Mouse (Mus musculus) lung, postnatal 0 days (tissue): ENCODE data around the gene Emc10. TPM values are rescaled to one million over a fixed set of nuclear protein-coding genes. Genes with fewer than 3 reads are reported as not detected.
A peak's percentile ranks its signal among the peaks of the same experiment; 100 is the strongest.

ENCODE experiments used
- ATAC-seq: fragments of 200-750 bp; cut with Nextera tagmentation; 2 replicates; pipeline ENCODE4 v1.8.0; 2017; ENCODE audit warnings: moderate library complexity
- DNase-seq: peaks from one replicate; pipeline ENCODE4 v3.0.0-alpha.2; 2016; ENCODE audit warnings: low spot score
- H3K27ac ChIP-seq: fragments of 300-500 bp; sonication (generic); 2 replicates; pipeline ENCODE4 v1.5.1; 2014; ENCODE audit warnings: antibody characterized with exemption, mild to moderate bottlenecking, low read length, mixed read lengths
- H3K27me3 ChIP-seq: fragments of 300-500 bp; sonication (generic); replicated peaks from 2 replicates; pipeline ENCODE4 v1.6.1; 2014; ENCODE audit warnings: low read length, mixed read lengths; ENCODE audit not compliant: insufficient read depth
- H3K36me3 ChIP-seq: fragments of 300-500 bp; sonication (generic); 2 replicates; pipeline ENCODE4 v1.6.1; 2014; ENCODE audit warnings: low read length, mixed read lengths; ENCODE audit not compliant: insufficient read depth
- H3K4me1 ChIP-seq: fragments of 300-500 bp; sonication (generic); 2 replicates; pipeline ENCODE4 v1.6.1; 2014; ENCODE audit warnings: antibody characterized with exemption, low read depth, low read length, mixed read lengths; ENCODE audit not compliant: insufficient read depth
- H3K4me2 ChIP-seq: fragments of 300-500 bp; sonication (generic); replicated peaks from 2 replicates; pipeline ENCODE4 v1.6.1; 2014; ENCODE audit warnings: low read depth, mild to moderate bottlenecking, low read length, moderate library complexity, mixed read lengths
- H3K4me3 ChIP-seq: fragments of 300-500 bp; sonication (generic); 2 replicates; pipeline ENCODE4 v1.5.1; 2014; ENCODE audit warnings: low read depth, low read length
- H3K9ac ChIP-seq: fragments of 300-500 bp; sonication (generic); replicated peaks from 2 replicates; pipeline ENCODE4 v1.6.1; 2014; ENCODE audit warnings: low read depth, mild to moderate bottlenecking
- H3K9me3 ChIP-seq: fragments of 300-500 bp; sonication (generic); 2 replicates; pipeline ENCODE4 v1.6.1; 2016; ENCODE audit warnings: low read length, mixed read lengths
- CTCF ChIP-seq: IDR thresholded peaks from 2 replicates; pipeline ENCODE4 v1.5.1; 2016; ENCODE audit warnings: antibody characterized with exemption, mild to moderate bottlenecking
- EP300 ChIP-seq: IDR thresholded peaks from 2 replicates; pipeline ENCODE4 v1.6.1; 2016; ENCODE audit warnings: antibody characterized with exemption, mild to moderate bottlenecking, control low read depth
- WGBS: fragments of 180-500 bp; shearing (Covaris S2); extraction: QIAGEN DNeasy Blood & Tissue Kit; methylation state at CpG from one replicate; pipeline ENCODE4 v1.1.7; 2014; 5-methylcytosine and 5-hydroxymethylcytosine counted together
- polyA plus RNA-seq: library from polyadenylated mRNA; unstranded; fragments of >200 nt; fragmentation: Nextera tagmentation; extraction: Ambion mirVana; gene quantifications from 2 replicates; pipeline ENCODE4 v1.2.1, GENCODE M21; 2015

The Emc10 gene
- polyA plus RNA-seq, 1 experiment from 2014 or later = 69.2 TPM

DNA sequence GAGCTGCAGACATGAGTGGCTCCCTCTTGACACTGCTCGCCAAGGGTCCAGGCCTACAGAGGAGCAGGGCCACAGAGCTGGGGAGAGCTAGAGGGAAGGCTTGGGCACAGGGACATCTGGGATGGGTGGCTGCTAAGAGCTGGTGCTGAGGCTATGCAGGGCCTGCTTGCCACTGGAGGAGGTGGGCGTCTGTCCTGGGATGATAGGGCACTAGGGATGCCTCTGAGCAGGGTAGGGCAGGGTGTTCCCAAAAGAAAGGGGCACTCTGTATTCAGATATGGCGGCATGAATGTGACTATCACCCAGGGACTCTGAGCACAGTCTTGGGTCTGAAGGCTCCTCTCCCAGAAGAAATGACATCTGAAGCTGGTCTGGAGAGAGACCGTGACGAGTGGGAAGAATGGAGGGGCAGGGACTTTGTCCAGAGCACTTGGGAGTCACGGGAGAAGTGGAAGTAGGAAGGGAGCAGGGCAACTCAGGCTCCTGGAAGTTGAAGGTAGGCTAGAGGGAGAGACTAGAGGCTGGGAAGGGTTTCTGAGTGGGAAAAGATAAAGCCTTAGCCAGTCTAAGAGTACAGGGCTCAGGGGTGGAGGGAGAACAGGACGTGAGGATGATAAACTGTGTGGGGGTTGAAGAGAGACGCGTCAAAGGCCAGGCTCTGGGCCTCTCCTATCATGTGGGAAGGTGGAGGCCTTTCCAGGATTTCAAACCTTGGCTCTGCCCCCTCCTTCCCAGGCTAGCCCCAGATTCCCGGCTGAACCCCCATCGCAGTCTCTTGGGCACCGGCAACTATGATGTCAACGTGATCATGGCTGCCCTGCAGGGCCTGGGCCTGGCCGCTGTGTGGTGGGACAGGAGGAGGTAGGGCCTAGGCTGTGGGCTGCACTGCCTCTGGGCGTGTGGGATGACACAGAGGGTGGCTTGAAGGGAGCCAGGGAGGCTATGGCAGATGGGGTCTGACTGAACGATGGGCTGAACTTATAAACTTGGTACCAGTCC, 26.4 kb downstream of the Emc10 start:
- DNase-seq (no peak), ATAC-seq (no peak)
- Histone ChIP-seq H3K9ac (no peak overlapping the region), H3K4me3 (no peak overlapping the region), H3K27ac (peak overlapping the region; percentile 64), H3K4me1 (peaks cover 28% of the 10 kb centered on the region), H3K9me3 (no peaks in the 10 kb centered on the region), H3K36me3 (no peaks in the 10 kb centered on the region), H3K27me3 (no peaks in the 10 kb centered on the region), H3K4me2 (no peak overlapping the region)
- 81% methylated on average over 16 of the region's 16 CpGs for WGBS
- TF ChIP-seq EP300 = no peak
- no peak for TF ChIP-seq CTCF

DNA sequence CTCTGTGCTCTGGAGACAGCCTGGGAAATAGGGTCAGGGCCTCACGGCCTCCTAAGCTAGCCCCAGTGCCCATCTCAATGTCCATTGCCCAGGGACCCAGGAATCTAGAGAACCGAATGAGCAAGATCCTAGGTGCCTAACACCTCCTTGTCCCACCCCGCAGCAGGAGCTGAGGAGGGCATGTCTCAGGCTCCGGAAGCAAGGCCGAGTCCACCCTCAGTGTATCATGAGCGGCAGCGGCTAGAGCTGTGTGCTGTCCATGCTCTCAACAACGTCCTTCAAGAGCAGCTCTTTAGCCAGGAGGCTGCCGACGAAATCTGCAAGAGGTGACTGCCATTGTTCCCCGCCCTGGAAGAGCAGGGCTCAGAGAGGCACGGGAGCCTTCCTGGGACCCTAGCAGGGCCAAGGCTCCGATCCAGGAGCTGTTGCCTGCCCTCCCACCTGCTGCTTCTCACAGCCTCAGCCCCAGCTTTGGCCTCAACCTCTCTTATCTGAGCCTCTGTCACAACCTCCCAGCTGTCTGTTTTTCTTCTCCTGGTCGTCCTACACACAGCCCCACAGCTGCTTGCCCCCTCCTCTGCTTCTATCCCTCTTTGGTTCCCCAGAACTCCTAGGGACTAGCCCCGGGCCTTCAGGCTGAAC, 27.6 kb downstream of the Emc10 start:
- no peak for ATAC-seq
- Histone ChIP-seq H3K27ac (peak overlapping the region; percentile 64), H3K9me3 (no peaks in the 10 kb centered on the region), H3K4me1 (peaks cover 24% of the 10 kb centered on the region), H3K4me3 (peak overlapping the region; percentile 68), H3K9ac (peak overlapping the region; percentile 65; the same call in 1 of the 2 replicates), H3K36me3 (no peaks in the 10 kb centered on the region), H3K27me3 (0 out of 2 replicates have a peak, but pooled peaks cover 3% of the 10 kb centered on the region), H3K4me2 (peak overlapping the region; percentile 73)
- WGBS = 33% methylated on average over 15 of the region's 15 CpGs
- TF ChIP-seq CTCF (no peak), EP300 (no peak)
- DNase-seq = no peak

DNA sequence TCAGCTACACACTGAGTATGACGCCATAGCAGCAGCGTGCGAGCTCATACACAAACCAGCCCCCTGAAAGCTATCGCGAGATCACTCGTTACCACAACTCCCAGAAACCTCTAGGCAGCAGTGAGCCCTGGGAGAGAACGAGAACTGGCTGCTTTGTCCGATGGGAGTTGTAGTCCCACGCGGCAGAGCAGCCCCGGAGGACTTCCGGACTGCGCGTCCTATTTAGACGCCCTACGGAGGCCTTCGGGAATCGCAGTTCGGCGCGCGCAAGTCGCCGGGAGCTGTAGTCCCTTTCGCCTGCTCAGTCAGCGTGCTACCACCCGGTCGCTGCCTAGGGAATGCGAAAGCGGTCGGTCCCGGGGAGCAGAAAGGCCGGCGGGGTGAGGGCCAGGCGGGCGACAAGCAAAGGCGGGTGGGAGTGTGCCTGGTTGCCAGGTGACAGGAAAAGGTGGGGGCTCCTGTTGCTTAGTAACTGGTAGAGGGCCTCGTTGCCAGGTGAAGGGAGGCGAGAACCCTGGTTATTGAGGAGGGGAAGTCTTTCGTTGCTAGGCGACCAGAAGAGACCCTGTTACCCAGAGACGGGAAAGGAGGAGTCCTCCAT, 28.4 kb downstream of the Emc10 start, which contains the start of gene Josd2:
Gene Josd2, plus strand, starts transcription at position 170 of the 601 bp plus-strand sequence.
- Histone ChIP-seq H3K27me3 (0 out of 2 replicates have a peak, but pooled peaks cover 8% of the 10 kb centered on the region), H3K4me1 (peaks cover 20% of the 10 kb centered on the region), H3K4me3 (peak within 1 kb of the TSS; percentile 68), H3K9ac (peak within 1 kb of the TSS; percentile 65), H3K9me3 (no peaks in the 10 kb centered on the region), H3K4me2 (peak within 1 kb of the TSS; percentile 73), H3K27ac (peak within 1 kb of the TSS; percentile 54), H3K36me3 (no peaks in the 10 kb centered on the region)
- DNase-seq = peak; percentile 99
- peak; percentile 96 for ATAC-seq
- WGBS = under 1% methylated on average over 42 of the region's 42 CpGs
- no peak for TF ChIP-seq CTCF
- TF ChIP-seq EP300 = peak; percentile 45; the same call in 1 of the 2 replicates

DNA sequence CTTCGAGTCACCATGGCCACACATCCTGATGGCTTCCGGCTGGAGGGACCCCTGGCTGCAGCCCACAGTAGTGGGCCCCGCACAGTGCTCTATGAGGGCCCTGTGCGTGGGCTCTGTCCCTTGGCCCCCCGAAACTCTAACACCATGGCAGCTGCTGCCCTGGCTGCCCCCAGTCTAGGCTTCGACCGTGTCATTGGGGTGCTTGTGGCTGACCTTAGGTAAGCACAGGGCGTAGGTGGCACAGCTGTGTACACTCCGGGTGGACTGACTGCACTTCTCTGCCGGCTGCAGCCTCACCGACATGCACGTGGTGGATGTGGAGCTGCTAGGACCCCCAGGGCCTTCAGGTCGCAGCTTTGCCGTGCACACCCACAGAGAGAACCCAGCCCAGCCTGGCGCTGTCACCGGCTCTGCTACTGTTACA, 29.4 kb downstream of the Emc10 start:
- WGBS = 78% methylated on average over 16 of the region's 16 CpGs
- Histone ChIP-seq H3K9ac (no peak overlapping the region), H3K9me3 (no peaks in the 10 kb centered on the region), H3K27me3 (peaks cover 17% of the 10 kb centered on the region), H3K4me1 (peaks cover 14% of the 10 kb centered on the region), H3K4me3 (no peak overlapping the region), H3K4me2 (no peak overlapping the region), H3K27ac (no peak overlapping the region), H3K36me3 (no peaks in the 10 kb centered on the region)
- TF ChIP-seq EP300 (no peak), CTCF (no peak)
- DNase-seq (no peak), ATAC-seq (no peak)

DNA sequence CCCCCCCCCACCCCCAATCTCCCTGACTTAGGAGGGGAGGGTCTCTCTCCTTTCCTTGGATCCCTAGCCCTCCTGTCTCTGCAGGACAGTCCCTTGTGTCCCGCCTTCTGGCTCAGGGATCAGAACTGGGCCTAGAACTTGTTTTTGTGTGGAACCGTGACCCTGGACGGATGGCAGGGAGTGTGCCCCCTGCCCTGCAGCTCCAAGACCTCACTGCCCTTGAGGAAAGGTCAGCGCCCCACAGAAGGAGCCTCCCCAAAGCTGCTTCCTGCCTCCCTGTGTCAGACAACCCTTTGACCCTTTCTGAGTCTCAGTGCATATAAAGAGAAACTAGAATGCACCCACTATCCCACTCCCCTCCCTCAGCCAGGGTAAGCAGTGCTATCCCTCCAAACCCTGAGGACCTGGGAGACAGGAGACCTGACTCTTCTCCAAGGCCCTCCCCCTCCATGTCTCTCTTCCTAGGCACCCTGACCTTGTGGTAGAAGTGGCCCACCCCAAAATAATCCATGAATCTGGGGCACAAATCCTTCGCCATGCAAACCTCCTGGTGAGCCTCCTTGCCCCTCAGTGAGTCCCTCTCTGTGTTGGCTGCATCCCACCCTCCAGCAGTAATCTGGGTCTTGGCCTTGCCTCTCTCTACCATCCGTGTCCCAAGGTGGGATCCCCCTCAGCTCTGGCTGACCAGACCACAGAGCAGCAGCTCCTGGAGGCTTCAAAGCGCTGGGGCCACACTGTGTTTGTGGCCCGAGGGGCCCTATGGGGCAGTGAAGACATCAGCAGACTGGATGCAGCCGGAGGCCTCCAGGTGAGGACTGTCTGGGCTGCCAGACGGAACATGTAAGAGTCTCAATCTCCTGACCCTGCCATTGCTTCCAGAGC, 30.1 kb downstream of the Emc10 start:
- no peak overlapping the region for H3K9ac ChIP-seq

More for the DNA sequence above, 30.1 kb downstream of the Emc10 start:
- no peak overlapping the region for H3K27ac ChIP-seq
- H3K9me3 ChIP-seq = no peaks in the 10 kb centered on the region
- no peak for TF ChIP-seq EP300
- TF ChIP-seq CTCF = no peak
- H3K4me1 ChIP-seq = peaks cover 14% of the 10 kb centered on the region
- no peak for ATAC-seq
- DNase-seq = no peak
- 84% methylated on average over 10 of the region's 10 CpGs for WGBS
- H3K36me3 ChIP-seq = no peaks in the 10 kb centered on the region
- no peak overlapping the region for H3K4me3 ChIP-seq
- H3K4me2 ChIP-seq = no peak overlapping the region
- H3K27me3 ChIP-seq = peaks cover 23% of the 10 kb centered on the region
